Mouse (Mus musculus) hindbrain, embryonic 14.5 days (tissue): ENCODE data around the gene Zfp112. TPM values are rescaled to one million over a fixed set of nuclear protein-coding genes. Genes with fewer than 3 reads are reported as not detected.
"Not testable (repeated sequence)": the region's sequence is repeated elsewhere in the genome, so short reads cannot be mapped to it uniquely, and the experiment has no call there.

Experiments
- ATAC-seq: fragments of 200-750 bp; cut with Nextera tagmentation; 2 replicates; pipeline ENCODE4 v1.8.0; 2017; ENCODE audit warnings: moderate number of reproducible peaks, mild to moderate bottlenecking, moderate TSS enrichment, moderate library complexity; ENCODE audit not compliant: low FRiP score
- DNase-seq: peaks from one replicate; pipeline ENCODE4 v3.0.0-alpha.2; 2015; ENCODE audit warnings: low spot score
- H3K27ac ChIP-seq: fragments of 300-500 bp; sonication (generic); 2 replicates; pipeline ENCODE4 v1.5.1; 2014; ENCODE audit warnings: mild to moderate bottlenecking, moderate library complexity
- H3K27me3 ChIP-seq: fragments of 300-500 bp; sonication (generic); 2 replicates; pipeline ENCODE4 v1.6.1; 2014; ENCODE audit warnings: mild to moderate bottlenecking, low read length, mixed read lengths; ENCODE audit not compliant: control insufficient read depth, insufficient read depth
- H3K36me3 ChIP-seq: fragments of 300-500 bp; sonication (generic); replicated peaks from 2 replicates; pipeline ENCODE4 v1.6.1; 2014; ENCODE audit not compliant: control insufficient read depth, insufficient read depth
- H3K4me1 ChIP-seq: fragments of 300-500 bp; sonication (generic); replicated peaks from 2 replicates; pipeline ENCODE4 v1.6.1; 2014; ENCODE audit warnings: antibody characterized with exemption, low read length, mixed read lengths; ENCODE audit not compliant: control insufficient read depth, insufficient read depth
- H3K4me2 ChIP-seq: fragments of 300-500 bp; sonication (generic); replicated peaks from 2 replicates; pipeline ENCODE4 v1.6.1; 2014; ENCODE audit warnings: mild to moderate bottlenecking, moderate library complexity
- H3K4me3 ChIP-seq: fragments of 300-500 bp; sonication (generic); replicated peaks from 2 replicates; pipeline ENCODE4 v1.5.1; 2014; ENCODE audit warnings: mild to moderate bottlenecking, low read length
- H3K9ac ChIP-seq: fragments of 300-500 bp; sonication (generic); 2 replicates; pipeline ENCODE4 v1.6.1; 2014
- H3K9me3 ChIP-seq: fragments of 300-500 bp; sonication (generic); 2 replicates; pipeline ENCODE4 v1.6.1; 2016; ENCODE audit warnings: low read length; ENCODE audit not compliant: control insufficient read depth
- WGBS: fragments of 180-500 bp; shearing (Covaris S2); extraction: QIAGEN DNeasy Blood & Tissue Kit; methylation state at CpG from one replicate; pipeline ENCODE4 v1.1.7; 2014; 5-methylcytosine and 5-hydroxymethylcytosine counted together
- polyA plus RNA-seq: library from polyadenylated mRNA; unstranded; fragments of >200 nt; fragmentation: Nextera tagmentation; extraction: Ambion mirVana; gene quantifications from 2 replicates; pipeline ENCODE4 v1.2.1, GENCODE M21; 2014

Gene Zfp112
- 8.5 and 9.0 TPM in 2 replicates for polyA plus RNA-seq

GRCm38 (mm10) chr7:24112156-24112856, at the start of gene Zfp112:
Zfp112 (plus strand) TSS chr7:24112314.
- ATAC-seq (peak; percentile 97), DNase-seq (peak; percentile 92)
- no peaks in the 10 kb centered on the region for H3K27me3 ChIP-seq
- H3K9ac ChIP-seq, result peak within 1 kb of the TSS; percentile 83
- H3K4me3 ChIP-seq, result peak within 1 kb of the TSS; percentile 68
- H3K4me1 ChIP-seq, result peaks cover 5% of the 10 kb centered on the region; the same call in 1 of the 2 replicates
- peaks cover 18% of the 10 kb centered on the region for H3K36me3 ChIP-seq
- peak within 1 kb of the TSS; percentile 95 for H3K4me2 ChIP-seq
- H3K9me3 ChIP-seq, result peaks cover 22% of the 10 kb centered on the region
- WGBS, result 1% methylated on average over 23 of the region's 23 CpGs
- peak within 1 kb of the TSS; percentile 61 for H3K27ac ChIP-seq

- H3K27me3 ChIP-seq, DNase-seq, H3K4me2 ChIP-seq, H3K4me3 ChIP-seq, H3K4me1 ChIP-seq, H3K36me3 ChIP-seq, H3K27ac ChIP-seq, H3K9me3 ChIP-seq, H3K9ac ChIP-seq, ATAC-seq: not testable (repeated sequence)
- WGBS, result 54% methylated on average over 1 of the region's 1 CpGs
These were observed 37.7 kb upstream of the Zfp112 start for GRCm38 (mm10) chr7:24074424-24074823.

DNA sequence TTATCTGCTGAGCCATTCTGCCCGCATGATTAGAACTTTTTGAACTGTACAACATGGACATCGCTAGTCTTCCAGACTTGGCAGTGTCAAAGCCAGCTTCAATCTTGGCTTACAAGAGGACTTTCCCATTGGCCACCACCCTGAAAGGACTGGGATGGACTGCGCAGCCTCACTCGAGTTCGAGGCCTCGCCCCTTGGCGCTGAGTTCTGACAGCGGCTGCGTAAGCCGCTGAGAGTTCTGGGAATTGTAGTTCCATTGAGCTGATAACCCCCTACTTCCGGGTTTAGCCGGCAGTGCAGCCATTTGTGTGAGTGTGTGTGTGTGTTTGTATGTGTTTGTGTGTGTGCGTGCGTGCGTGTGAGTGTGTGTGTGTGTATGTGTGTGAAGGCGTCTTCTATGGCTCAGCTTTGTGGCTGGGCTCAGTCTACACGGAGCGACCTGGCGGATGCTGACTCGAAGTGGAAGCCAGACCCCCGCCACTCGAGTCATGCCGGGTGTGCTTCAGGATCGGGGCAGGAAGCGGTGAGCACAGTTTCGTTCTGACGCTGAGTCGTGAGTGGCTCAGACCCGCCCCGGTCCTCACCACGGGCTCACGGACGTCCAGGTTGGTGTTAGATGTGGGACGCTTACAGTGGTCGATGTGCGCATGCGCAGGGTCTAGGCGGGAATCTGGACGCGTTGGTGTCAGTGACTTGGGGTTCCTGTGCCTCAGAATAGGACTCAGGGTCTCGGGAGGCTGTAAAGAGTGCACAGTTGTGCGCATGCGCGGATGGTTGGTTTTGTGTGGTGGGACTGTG, 30.3 kb upstream of the Zfp112 start, which contains the start of gene Zfp180:
Gene Zfp180, plus strand, starts transcription at position 291 of the 798 bp plus-strand sequence.
- 20% methylated on average over 44 of the region's 44 CpGs for WGBS
- peaks cover 9% of the 10 kb centered on the region for H3K4me1 ChIP-seq
- ATAC-seq, result peak; percentile 98
- peaks cover 3% of the 10 kb centered on the region; the same call in 1 of the 2 replicates for H3K36me3 ChIP-seq
- peak within 1 kb of the TSS; percentile 57 for H3K4me3 ChIP-seq
- DNase-seq, result peak; percentile 99
- peaks cover 5% of the 10 kb centered on the region; the same call in 1 of the 2 replicates for H3K9me3 ChIP-seq
- H3K27ac ChIP-seq, result peak within 1 kb of the TSS; percentile 82
- no peaks in the 10 kb centered on the region for H3K27me3 ChIP-seq
- H3K4me2 ChIP-seq, result peak within 1 kb of the TSS; percentile 83
- peak within 1 kb of the TSS; percentile 71 for H3K9ac ChIP-seq

DNA sequence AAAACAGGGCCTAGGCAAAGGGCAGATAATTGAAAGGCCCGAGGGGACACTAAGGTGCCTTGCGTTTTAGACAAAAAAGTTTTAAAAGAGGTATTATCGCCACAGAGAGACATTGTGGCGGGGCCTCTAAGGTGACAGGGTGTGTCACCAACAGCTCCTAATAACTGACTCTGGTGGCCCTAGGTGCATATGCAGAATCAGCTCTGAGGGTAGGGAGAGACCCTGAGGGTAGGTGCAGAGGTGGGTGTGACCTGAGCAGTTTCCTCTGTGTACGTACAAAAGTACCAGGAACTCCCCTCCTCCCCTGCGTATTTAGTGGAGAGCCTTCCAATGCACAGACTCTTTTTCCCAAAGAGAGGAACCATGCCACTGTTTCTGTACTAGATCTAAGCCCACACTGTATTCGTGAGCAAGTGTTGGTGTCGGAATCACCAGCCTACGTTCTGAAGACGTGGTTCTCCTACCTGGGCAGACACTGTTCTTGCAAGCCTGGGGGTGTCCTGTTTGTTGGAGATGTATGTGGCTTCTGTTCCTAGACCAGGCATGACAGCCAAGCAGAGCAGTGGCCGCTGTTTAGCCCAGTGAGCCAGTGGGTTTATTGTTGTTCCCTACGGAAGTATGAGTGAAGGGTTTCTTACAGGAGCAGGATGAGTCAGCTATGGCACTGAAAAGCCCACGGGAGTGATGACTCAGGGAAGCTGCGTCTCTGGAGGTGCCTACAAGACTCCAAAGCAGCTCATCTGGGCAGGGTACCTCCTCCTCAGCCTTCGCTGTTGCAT, 29.5 kb upstream of the Zfp112 start:
- peak overlapping the region; percentile 82 for H3K27ac ChIP-seq

GRCm38 (mm10) chr7:24086871-24087270, 25.2 kb upstream of the Zfp112 start:
- Histone ChIP-seq H3K36me3 (peaks cover 19% of the 10 kb centered on the region), H3K4me2 (no peak overlapping the region), H3K27me3 (no peaks in the 10 kb centered on the region), H3K9ac (no peak overlapping the region), H3K27ac (no peak overlapping the region), H3K4me1 (peaks cover 9% of the 10 kb centered on the region), H3K9me3 (peaks cover 16% of the 10 kb centered on the region), H3K4me3 (no peak overlapping the region)
- no peak for DNase-seq
- ATAC-seq, result no peak
- WGBS, result 93% methylated on average over 4 of the region's 4 CpGs

More for the DNA sequence above, 29.5 kb upstream of the Zfp112 start:
- peaks cover 11% of the 10 kb centered on the region for H3K36me3 ChIP-seq
- no peaks in the 10 kb centered on the region for H3K27me3 ChIP-seq
- H3K4me3 ChIP-seq, result peak overlapping the region; percentile 57
- ATAC-seq (peak; percentile 21; the same call in 1 of the 2 replicates), DNase-seq (no peak)
- 57% methylated on average over 15 of the region's 15 CpGs for whole genome bisulfite sequencing
- peak overlapping the region; percentile 83 for H3K4me2 ChIP-seq
- H3K4me1 ChIP-seq, result peaks cover 9% of the 10 kb centered on the region
- peak overlapping the region; percentile 71 for H3K9ac ChIP-seq
- peaks cover 8% of the 10 kb centered on the region; the same call in 1 of the 2 replicates for H3K9me3 ChIP-seq

DNA sequence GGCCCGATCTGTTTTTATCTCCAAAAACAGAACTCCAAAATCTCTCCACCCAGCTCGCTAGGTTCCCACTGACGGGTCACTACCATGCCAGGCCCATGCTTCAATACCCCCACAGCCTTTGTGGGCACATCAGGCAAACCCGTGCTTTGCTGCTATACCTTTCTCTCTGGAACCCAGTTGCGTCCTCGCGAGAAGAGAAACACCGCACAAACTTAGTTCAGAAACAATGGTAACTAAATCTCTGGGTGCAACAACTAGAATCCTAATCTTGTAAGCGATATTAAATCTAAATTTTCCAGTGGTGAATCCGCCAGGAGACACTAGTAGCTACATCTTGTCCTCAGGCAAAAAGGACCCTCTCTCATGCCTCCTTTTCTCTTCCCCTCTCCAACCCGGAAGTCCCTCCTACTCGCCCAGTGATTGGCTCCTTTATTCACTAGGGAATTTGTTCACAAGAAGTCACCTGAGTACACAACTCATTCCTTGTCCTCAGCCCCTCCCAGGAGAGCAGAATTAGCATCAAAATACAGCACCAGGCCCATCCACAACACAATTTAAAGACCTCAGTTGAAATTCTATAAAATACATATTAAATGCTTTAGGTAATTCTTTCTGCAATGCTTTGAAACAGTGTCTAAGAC, 24.5 kb upstream of the Zfp112 start:
- Histone ChIP-seq H3K27ac (no peak overlapping the region), H3K9me3 (peaks cover 16% of the 10 kb centered on the region), H3K4me3 (no peak overlapping the region), H3K4me2 (no peak overlapping the region), H3K36me3 (peaks cover 19% of the 10 kb centered on the region), H3K27me3 (no peaks in the 10 kb centered on the region), H3K9ac (no peak overlapping the region), H3K4me1 (peaks cover 5% of the 10 kb centered on the region)
- no peak for ATAC-seq
- WGBS, result 97% methylated on average over 12 of the region's 12 CpGs
- DNase-seq, result no peak

DNA sequence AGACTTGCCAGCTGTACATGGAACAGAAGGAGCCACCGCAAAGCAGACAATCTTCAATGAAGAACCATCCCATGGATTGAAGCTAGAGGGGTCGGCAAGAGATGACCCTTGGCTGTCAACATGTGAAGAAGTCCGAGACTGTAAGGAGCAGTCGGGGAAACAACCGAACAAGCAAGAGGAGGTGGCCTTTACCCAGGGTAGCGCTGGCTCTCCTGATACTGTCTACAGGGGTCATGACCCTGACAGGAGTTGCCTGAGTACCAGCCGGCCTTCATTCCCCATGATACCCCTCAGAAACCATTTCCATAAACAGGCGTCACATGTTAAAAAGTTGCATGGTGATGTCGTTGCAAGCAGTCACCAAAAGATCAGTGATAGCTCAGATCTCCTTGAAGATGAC, 7.7 kb upstream of the Zfp112 start:
- no peaks in the 10 kb centered on the region for H3K27me3 ChIP-seq
- H3K4me2 ChIP-seq, result no peak overlapping the region
- WGBS, result 96% methylated on average over 9 of the region's 9 CpGs
- no peaks in the 10 kb centered on the region for H3K4me1 ChIP-seq
- H3K4me3 ChIP-seq, result no peak overlapping the region
- ATAC-seq (no peak), DNase-seq (no peak)
- peaks cover 97% of the 10 kb centered on the region for H3K36me3 ChIP-seq
- no peak overlapping the region for H3K9ac ChIP-seq
- H3K27ac ChIP-seq, result no peak overlapping the region
- peaks cover 99% of the 10 kb centered on the region for H3K9me3 ChIP-seq

DNA sequence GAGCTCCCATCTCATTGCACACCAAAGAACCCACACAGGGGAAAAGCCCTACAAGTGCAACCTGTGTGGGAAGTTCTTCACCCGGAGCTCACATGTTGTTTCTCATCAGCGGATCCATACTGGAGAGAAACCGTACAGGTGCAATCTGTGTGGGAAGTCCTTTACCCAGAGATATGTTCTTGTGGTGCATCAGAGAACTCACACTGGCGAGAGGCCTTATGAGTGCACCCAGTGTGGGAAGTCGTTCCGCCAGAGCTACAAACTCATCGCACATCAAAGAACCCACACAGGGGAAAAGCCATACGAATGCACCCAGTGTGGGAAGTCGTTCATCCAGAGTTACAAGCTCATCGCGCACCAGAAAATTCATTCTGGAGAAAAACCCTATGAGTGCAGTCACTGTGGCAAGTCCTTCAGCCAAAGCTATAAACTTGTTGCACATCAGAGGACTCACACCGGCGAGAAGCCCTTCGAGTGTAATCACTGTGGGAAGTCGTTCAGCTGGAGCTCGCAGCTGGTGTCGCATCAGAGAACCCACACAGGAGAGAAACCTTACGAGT, 6.9 kb upstream of the Zfp112 start:
- no peak overlapping the region for H3K27ac ChIP-seq
- no peak overlapping the region for H3K9ac ChIP-seq
- ATAC-seq, result no peak; the same call in 1 of the 2 replicates

More for the DNA sequence above, 6.9 kb upstream of the Zfp112 start:
- H3K4me1 ChIP-seq, result no peaks in the 10 kb centered on the region
- no peaks in the 10 kb centered on the region for H3K27me3 ChIP-seq
- 95% methylated on average over 18 of the region's 18 CpGs for WGBS
- H3K36me3 ChIP-seq, result peaks cover 89% of the 10 kb centered on the region
- H3K4me3 ChIP-seq, result no peak overlapping the region
- no peak overlapping the region for H3K4me2 ChIP-seq
- DNase-seq, result no peak
- H3K9me3 ChIP-seq, result peaks cover 93% of the 10 kb centered on the region
